Mouse (Mus musculus): ENCODE measurements at regions not wholly inside any gene's neighbourhood (a gene's known extent, or its start where the extent isn't known, plus 50 kb on each side); places are given as distances from the start of the nearest gene placed in this dataset.
"Not testable (repeated sequence)": the region's sequence is repeated elsewhere in the genome, so short reads cannot be mapped to it uniquely, and the experiment has no call there.

DNA sequence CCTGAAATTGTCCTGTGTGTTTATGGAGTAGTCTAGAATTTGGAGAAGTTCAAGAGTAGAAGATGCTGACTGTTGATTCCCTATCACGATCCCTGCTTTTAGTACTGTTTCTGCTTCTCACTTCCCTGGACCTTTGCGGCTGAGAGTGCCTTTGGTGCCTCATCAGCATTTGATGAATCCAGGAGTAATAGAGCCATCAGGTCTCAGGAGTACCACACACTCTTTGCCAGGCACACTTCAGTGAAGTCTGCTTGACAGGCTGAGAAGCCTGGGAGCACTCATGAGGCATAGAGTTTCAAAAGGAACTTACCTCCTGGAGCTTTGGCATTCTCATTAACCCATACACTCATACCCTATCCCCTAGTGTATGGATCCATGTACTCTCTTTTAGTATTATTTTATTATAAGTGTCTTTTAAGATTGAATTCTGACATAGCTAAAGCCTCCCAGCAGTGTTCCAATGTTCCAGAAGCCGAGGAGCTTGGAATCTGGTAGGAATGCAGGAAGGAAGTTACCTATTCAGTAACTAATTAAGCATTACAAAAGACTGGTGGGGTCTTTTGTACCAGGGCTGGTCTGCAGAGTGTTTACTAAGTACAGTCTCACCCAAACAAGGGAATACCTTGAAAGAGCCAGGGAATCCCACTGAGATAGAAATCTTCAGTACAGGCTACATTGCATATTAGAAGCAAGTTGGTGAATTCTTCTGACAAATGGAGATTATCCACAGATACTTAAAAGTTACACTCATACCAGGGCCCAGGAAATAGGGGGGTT, 139.7 kb downstream of the Tex13c3 start:
- not testable (repeated sequence) for H3K36me3 ChIP-seq (ENCODE audit: control insufficient read depth, insufficient read depth, low read length); H3K27ac ChIP-seq (ENCODE audit: control insufficient read depth, insufficient read depth, low read depth, low read length); H3K27me3 ChIP-seq (ENCODE audit: control insufficient read depth, insufficient read depth, low read length); H3K4me3 ChIP-seq (ENCODE audit: control insufficient read depth, low read depth, low read length); H3K4me1 ChIP-seq (ENCODE audit: control insufficient read depth, insufficient read depth, low read length)

DNA sequence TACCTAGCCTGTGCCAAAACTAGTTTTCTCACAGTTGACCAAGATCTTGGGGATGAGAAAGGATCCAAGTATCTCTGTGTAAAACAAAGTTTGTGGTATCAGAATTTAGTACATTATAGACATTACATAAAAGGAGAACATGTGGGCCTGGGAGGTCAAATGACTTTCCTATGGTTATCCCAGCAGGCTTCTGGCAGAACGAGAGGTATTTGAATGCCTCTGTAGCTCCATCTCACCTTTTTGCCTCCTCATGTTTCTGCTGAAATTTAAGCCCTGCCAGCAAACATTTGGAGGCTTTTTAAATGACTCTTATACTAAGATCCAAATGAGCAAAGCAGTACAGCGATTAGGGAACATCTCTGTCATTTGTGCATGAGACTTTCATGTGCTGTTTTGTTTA, 167.8 kb downstream of the Tex13c3 start:
- Histone ChIP-seq H3K4me3 (ENCODE audit: control insufficient read depth, low read depth, low read length) (no peak overlapping the region), H3K36me3 (ENCODE audit: control insufficient read depth, insufficient read depth, low read length) (no peaks in the 10 kb centered on the region), H3K27ac (ENCODE audit: control insufficient read depth, insufficient read depth, low read depth, low read length) (no peak overlapping the region), H3K27me3 (ENCODE audit: control insufficient read depth, insufficient read depth, low read length) (no peaks in the 10 kb centered on the region), H3K4me1 (ENCODE audit: control insufficient read depth, insufficient read depth, low read length) (no peaks in the 10 kb centered on the region)
- TF ChIP-seq POLR2A (IDR thresholded peaks at IDR 0.05; ENCODE audit: control insufficient read depth, low read depth, low read length), result no peak
- no peak for TF ChIP-seq CTCF (IDR thresholded peaks at IDR 0.05; ENCODE audit: control insufficient read depth, insufficient read depth, insufficient replicate concordance, low read depth, low read length)

DNA sequence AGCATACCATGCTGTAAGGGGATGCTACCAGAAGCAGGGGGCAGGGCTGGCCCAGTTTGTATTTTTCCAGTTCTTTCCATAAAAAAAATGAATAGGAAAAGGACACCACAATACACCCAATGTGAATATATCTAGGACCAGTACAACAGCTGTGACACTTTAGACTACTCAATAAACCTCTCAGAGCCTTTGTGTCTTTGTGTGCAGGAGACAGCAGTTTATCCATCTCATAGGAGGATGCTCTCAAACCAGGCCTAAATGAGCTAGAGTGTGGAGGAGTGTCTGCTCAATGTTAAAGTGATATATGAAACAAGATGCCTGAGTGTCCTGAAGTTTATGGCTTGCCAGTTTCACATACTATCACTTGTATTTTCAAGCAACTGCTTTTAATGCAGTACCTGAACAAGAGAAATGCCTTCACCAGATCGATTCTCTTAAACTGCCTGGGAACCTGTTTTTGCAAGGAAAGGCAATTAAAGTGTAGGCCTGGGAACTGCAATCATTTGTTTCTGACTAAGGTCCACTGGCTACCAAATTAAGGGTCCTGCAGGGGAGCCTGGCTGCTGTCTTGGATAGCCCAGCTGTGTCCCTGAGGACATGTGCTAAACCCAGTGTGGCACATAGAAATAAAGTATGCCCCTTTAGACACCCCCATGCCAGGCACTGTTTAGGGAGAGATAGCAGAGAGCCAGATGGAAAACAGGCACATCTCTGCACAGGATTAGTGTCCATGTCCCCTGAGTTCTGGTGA, 169.1 kb downstream of the Tex13c3 start:
- Histone ChIP-seq H3K4me3 (ENCODE audit: control insufficient read depth, low read depth, low read length) (no peak overlapping the region), H3K4me1 (ENCODE audit: control insufficient read depth, insufficient read depth, low read length) (no peaks in the 10 kb centered on the region), H3K27ac (ENCODE audit: control insufficient read depth, insufficient read depth, low read depth, low read length) (no peak overlapping the region), H3K27me3 (ENCODE audit: control insufficient read depth, insufficient read depth, low read length) (no peaks in the 10 kb centered on the region), H3K36me3 (ENCODE audit: control insufficient read depth, insufficient read depth, low read length) (no peaks in the 10 kb centered on the region)
- no peak for TF ChIP-seq POLR2A (IDR thresholded peaks at IDR 0.05; ENCODE audit: control insufficient read depth, low read depth, low read length)
- TF ChIP-seq CTCF (IDR thresholded peaks at IDR 0.05; ENCODE audit: control insufficient read depth, insufficient read depth, insufficient replicate concordance, low read depth, low read length), result no peak

DNA sequence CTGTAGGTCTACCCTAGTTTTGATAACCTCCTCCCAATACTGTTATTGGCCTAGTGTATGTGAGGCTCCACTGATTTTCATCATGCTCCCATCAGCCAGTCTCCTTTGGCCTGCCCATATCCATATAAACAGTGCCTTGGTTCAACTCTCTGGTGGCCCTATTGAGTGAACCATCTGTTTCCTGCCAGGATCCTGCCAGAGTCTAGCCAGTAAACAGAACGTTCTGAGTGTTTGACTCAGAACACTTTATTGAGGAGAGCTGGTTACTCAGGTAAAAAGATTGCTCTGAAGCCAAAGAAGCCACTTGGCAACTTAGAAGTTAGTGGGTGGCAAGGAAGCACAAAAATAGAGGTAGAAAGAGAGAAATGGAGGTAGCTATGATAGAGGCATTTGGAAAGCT, 169.7 kb downstream of the Tex13c3 start:
- H3K4me3 ChIP-seq (ENCODE audit: control insufficient read depth, low read depth, low read length), result no peak overlapping the region
- no peaks in the 10 kb centered on the region for H3K4me1 ChIP-seq (ENCODE audit: control insufficient read depth, insufficient read depth, low read length)
- no peaks in the 10 kb centered on the region for H3K36me3 ChIP-seq (ENCODE audit: control insufficient read depth, insufficient read depth, low read length)
- H3K27me3 ChIP-seq (ENCODE audit: control insufficient read depth, insufficient read depth, low read length), result no peaks in the 10 kb centered on the region
- H3K27ac ChIP-seq (ENCODE audit: control insufficient read depth, insufficient read depth, low read depth, low read length), result no peak overlapping the region
- no peak for TF ChIP-seq CTCF (IDR thresholded peaks at IDR 0.05; ENCODE audit: control insufficient read depth, insufficient read depth, insufficient replicate concordance, low read depth, low read length)
- no peak for TF ChIP-seq POLR2A (IDR thresholded peaks at IDR 0.05; ENCODE audit: control insufficient read depth, low read depth, low read length)

DNA sequence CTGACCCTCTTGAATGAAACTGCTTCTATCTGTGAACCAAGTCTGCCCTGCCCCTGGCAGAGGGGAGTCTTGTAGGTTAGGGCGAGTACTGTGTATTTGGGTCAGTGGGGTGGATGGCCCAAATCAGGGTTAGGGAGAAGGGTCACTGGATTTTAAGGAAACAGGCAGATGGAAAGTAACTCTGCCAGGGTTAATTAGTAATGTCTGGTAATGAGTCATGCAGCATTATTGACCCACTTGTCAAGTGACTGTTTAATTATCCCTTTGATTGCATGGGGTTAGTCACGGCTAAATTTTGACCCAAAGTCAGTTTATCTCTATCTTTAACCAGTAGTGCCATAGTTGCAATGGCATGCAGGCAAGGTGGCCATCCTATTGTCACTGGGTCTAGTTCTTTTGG, 192.9 kb downstream of the Tex13c3 start:
- H3K4me1 ChIP-seq (ENCODE audit: control insufficient read depth, insufficient read depth, low read length), result no peaks in the 10 kb centered on the region

DNA sequence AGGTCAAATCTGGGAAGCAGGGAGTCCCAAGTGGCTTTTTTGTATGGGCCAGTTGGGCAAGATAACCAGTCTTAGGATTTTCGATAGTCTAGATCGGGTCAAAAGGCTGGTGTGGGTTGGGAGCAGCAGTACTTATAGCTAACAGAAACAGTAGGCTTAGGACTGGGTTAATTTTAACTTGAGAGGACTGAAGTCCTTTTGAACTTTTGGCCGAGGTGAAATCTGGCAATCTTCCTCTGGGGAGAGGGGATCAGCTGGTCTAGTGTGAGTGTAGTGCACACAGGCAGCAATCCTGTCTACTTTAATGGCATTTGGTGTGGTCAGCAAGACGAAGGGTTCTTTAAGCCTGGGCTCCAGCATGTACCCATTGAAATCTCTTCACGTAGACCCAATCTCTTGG, 194.7 kb downstream of the Tex13c3 start:
- TF ChIP-seq POLR2A (IDR thresholded peaks at IDR 0.05; ENCODE audit: control insufficient read depth, low read depth, low read length), result no peak
- no peak for TF ChIP-seq CTCF (IDR thresholded peaks at IDR 0.05; ENCODE audit: control insufficient read depth, insufficient read depth, insufficient replicate concordance, low read depth, low read length)
- Histone ChIP-seq H3K4me1 (ENCODE audit: control insufficient read depth, insufficient read depth, low read length) (no peaks in the 10 kb centered on the region), H3K27ac (ENCODE audit: control insufficient read depth, insufficient read depth, low read depth, low read length) (no peak overlapping the region), H3K27me3 (ENCODE audit: control insufficient read depth, insufficient read depth, low read length) (no peaks in the 10 kb centered on the region), H3K4me3 (ENCODE audit: control insufficient read depth, low read depth, low read length) (no peak overlapping the region), H3K36me3 (ENCODE audit: control insufficient read depth, insufficient read depth, low read length) (no peaks in the 10 kb centered on the region)

More for the DNA sequence above, 192.9 kb downstream of the Tex13c3 start:
- no peak overlapping the region for H3K4me3 ChIP-seq (ENCODE audit: control insufficient read depth, low read depth, low read length)
- no peaks in the 10 kb centered on the region for H3K36me3 ChIP-seq (ENCODE audit: control insufficient read depth, insufficient read depth, low read length)
- H3K27ac ChIP-seq (ENCODE audit: control insufficient read depth, insufficient read depth, low read depth, low read length), result no peak overlapping the region
- no peaks in the 10 kb centered on the region for H3K27me3 ChIP-seq (ENCODE audit: control insufficient read depth, insufficient read depth, low read length)
- TF ChIP-seq POLR2A (IDR thresholded peaks at IDR 0.05; ENCODE audit: control insufficient read depth, low read depth, low read length) (no peak), CTCF (IDR thresholded peaks at IDR 0.05; ENCODE audit: control insufficient read depth, insufficient read depth, insufficient replicate concordance, low read depth, low read length) (no peak)

DNA sequence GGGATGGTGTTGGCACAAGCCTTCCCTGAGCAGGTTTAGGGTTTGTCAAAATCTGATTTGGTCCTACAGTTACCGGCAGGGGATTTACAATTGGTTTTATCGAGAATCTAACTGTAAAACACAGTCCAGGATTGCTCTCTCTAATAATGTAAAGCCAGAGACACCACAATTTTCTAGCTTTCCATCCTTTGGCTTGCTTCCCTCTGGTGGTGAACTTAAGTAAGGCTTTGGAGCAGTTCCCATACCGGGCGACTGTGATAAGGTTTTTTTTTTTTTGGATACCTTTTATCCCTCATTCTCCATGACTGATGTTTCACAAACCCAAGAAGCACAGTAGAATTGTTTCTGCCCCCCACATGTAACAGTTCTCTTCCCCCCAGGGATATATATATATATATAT, 195.3 kb downstream of the Tex13c3 start:
- H3K4me3 ChIP-seq (ENCODE audit: control insufficient read depth, low read depth, low read length), result no peak overlapping the region
- TF ChIP-seq CTCF (IDR thresholded peaks at IDR 0.05; ENCODE audit: control insufficient read depth, insufficient read depth, insufficient replicate concordance, low read depth, low read length) (no peak), POLR2A (IDR thresholded peaks at IDR 0.05; ENCODE audit: control insufficient read depth, low read depth, low read length) (no peak)
- H3K36me3 ChIP-seq (ENCODE audit: control insufficient read depth, insufficient read depth, low read length), result no peaks in the 10 kb centered on the region
- H3K4me1 ChIP-seq (ENCODE audit: control insufficient read depth, insufficient read depth, low read length), result no peaks in the 10 kb centered on the region
- H3K27me3 ChIP-seq (ENCODE audit: control insufficient read depth, insufficient read depth, low read length), result no peaks in the 10 kb centered on the region
- H3K27ac ChIP-seq (ENCODE audit: control insufficient read depth, insufficient read depth, low read depth, low read length), result no peak overlapping the region
